Mouse (Mus musculus): ENCODE results near the gene Gng12. TPM values are rescaled to one million over a fixed set of nuclear protein-coding genes. Genes with fewer than 3 reads are reported as not detected.
A peak's percentile ranks its signal among the peaks of the same experiment; 100 is the strongest.
"Not testable (repeated sequence)": the region's sequence is repeated elsewhere in the genome, so short reads cannot be mapped to it uniquely, and the experiment has no call there.

The Gng12 gene
- polyA plus RNA-seq, 1 experiment from 2014 or later, result 265 TPM

- ATAC-seq, result no peak
- peak overlapping the region; percentile 86; the same call in 1 of the 2 replicates for H3K27ac ChIP-seq (ENCODE audit: low read depth, low read length)
- H3K27me3 ChIP-seq (replicated peaks; ENCODE audit: control insufficient read depth, insufficient read depth, low read length), result no peaks in the 10 kb centered on the region
- H3K4me3 ChIP-seq (ENCODE audit: low read depth, low read length), result no peak overlapping the region
- no peak overlapping the region for H3K4me2 ChIP-seq (replicated peaks; ENCODE audit: low read depth)
- H3K9ac ChIP-seq (ENCODE audit: low read depth, low read length), result no peak overlapping the region
- 51% methylated on average over 8 of the region's 8 CpGs for WGBS
- H3K36me3 ChIP-seq (ENCODE audit: control insufficient read depth, insufficient read depth), result peaks cover 24% of the 10 kb centered on the region
- H3K9me3 ChIP-seq (ENCODE audit: control insufficient read depth), result no peaks in the 10 kb centered on the region
- no peak for TF ChIP-seq CTCF (IDR thresholded peaks at IDR 0.05; ENCODE audit: low read depth)
- H3K4me1 ChIP-seq (replicated peaks; ENCODE audit: control insufficient read depth, insufficient read depth, low read length), result peaks cover 20% of the 10 kb centered on the region
Measured at GRCm38 (mm10) chr6:67015739-67016519, 119.7 kb downstream of the Gng12 start.

GRCm38 (mm10) chr6:67016520-67017111 is 120.4 kb downstream of the Gng12 start:
- Histone ChIP-seq H3K9me3 (ENCODE audit: control insufficient read depth) (no peaks in the 10 kb centered on the region), H3K9ac (ENCODE audit: low read depth, low read length) (no peak overlapping the region), H3K27ac (ENCODE audit: low read depth, low read length) (peak overlapping the region; percentile 86), H3K4me1 (replicated peaks; ENCODE audit: control insufficient read depth, insufficient read depth, low read length) (peaks cover 20% of the 10 kb centered on the region), H3K27me3 (replicated peaks; ENCODE audit: control insufficient read depth, insufficient read depth, low read length) (no peaks in the 10 kb centered on the region), H3K4me3 (ENCODE audit: low read depth, low read length) (no peak overlapping the region), H3K36me3 (ENCODE audit: control insufficient read depth, insufficient read depth) (peaks cover 29% of the 10 kb centered on the region), H3K4me2 (replicated peaks; ENCODE audit: low read depth) (0 out of 2 replicates have a peak overlapping the region, but pooled peaks have one; percentile 24)
- no peak for ATAC-seq
- 28% methylated on average over 7 of the region's 7 CpGs for WGBS
- TF ChIP-seq CTCF (IDR thresholded peaks at IDR 0.05; ENCODE audit: low read depth), result no peak

- no peak for TF ChIP-seq CTCF (IDR thresholded peaks at IDR 0.05; ENCODE audit: low read depth)
- ATAC-seq, result no peak
- Histone ChIP-seq H3K9ac (ENCODE audit: low read depth, low read length) (no peak overlapping the region), H3K4me3 (ENCODE audit: low read depth, low read length) (no peak overlapping the region), H3K4me1 (replicated peaks; ENCODE audit: control insufficient read depth, insufficient read depth, low read length) (peaks cover 17% of the 10 kb centered on the region), H3K4me2 (replicated peaks; ENCODE audit: low read depth) (no peak overlapping the region), H3K36me3 (ENCODE audit: control insufficient read depth, insufficient read depth) (peaks cover 37% of the 10 kb centered on the region), H3K27ac (ENCODE audit: low read depth, low read length) (no peak overlapping the region), H3K9me3 (ENCODE audit: control insufficient read depth) (no peaks in the 10 kb centered on the region), H3K27me3 (replicated peaks; ENCODE audit: control insufficient read depth, insufficient read depth, low read length) (no peaks in the 10 kb centered on the region)
- 85% methylated on average over 4 of the region's 4 CpGs for WGBS
Measured at GRCm38 (mm10) chr6:67018365-67018764, 122.2 kb downstream of the Gng12 start.

GRCm38 (mm10) chr6:67019001-67019400 is 122.8 kb downstream of the Gng12 start:
- ATAC-seq; H3K4me3 ChIP-seq (ENCODE audit: low read depth, low read length); H3K4me2 ChIP-seq (replicated peaks; ENCODE audit: low read depth); H3K27ac ChIP-seq (ENCODE audit: low read depth, low read length); H3K9me3 ChIP-seq (ENCODE audit: control insufficient read depth); H3K27me3 ChIP-seq (replicated peaks; ENCODE audit: control insufficient read depth, insufficient read depth, low read length); H3K9ac ChIP-seq (ENCODE audit: low read depth, low read length): not testable (repeated sequence)
- Histone ChIP-seq H3K4me1 (replicated peaks; ENCODE audit: control insufficient read depth, insufficient read depth, low read length) (peaks cover 11% of the 10 kb centered on the region), H3K36me3 (ENCODE audit: control insufficient read depth, insufficient read depth) (peaks cover 37% of the 10 kb centered on the region)
- 84% methylated on average over 7 of the region's 7 CpGs for WGBS

- WGBS, result 80% methylated on average over 5 of the region's 5 CpGs
Measured at GRCm38 (mm10) chr6:67021308-67021707, 125.1 kb downstream of the Gng12 start.

GRCm38 (mm10) chr6:67023729-67024128 is 127.5 kb downstream of the Gng12 start:
- no peaks in the 10 kb centered on the region for H3K27me3 ChIP-seq (replicated peaks; ENCODE audit: control insufficient read depth, insufficient read depth, low read length)
- ATAC-seq, result no peak
- 60% methylated on average over 4 of the region's 4 CpGs for WGBS
- no peaks in the 10 kb centered on the region for H3K4me1 ChIP-seq (replicated peaks; ENCODE audit: control insufficient read depth, insufficient read depth, low read length)
- H3K4me2 ChIP-seq (replicated peaks; ENCODE audit: low read depth), result no peak overlapping the region
- peaks cover 23% of the 10 kb centered on the region; the same call in 1 of the 2 replicates for H3K36me3 ChIP-seq (ENCODE audit: control insufficient read depth, insufficient read depth)
- H3K27ac ChIP-seq (ENCODE audit: low read depth, low read length), result no peak overlapping the region
- no peak overlapping the region for H3K4me3 ChIP-seq (ENCODE audit: low read depth, low read length)
- no peak for TF ChIP-seq CTCF (IDR thresholded peaks at IDR 0.05; ENCODE audit: low read depth)
- no peak overlapping the region for H3K9ac ChIP-seq (ENCODE audit: low read depth, low read length)
- no peaks in the 10 kb centered on the region for H3K9me3 ChIP-seq (ENCODE audit: control insufficient read depth)

More at GRCm38 (mm10) chr6:67021308-67021707, 125.1 kb downstream of the Gng12 start:
- no peak for TF ChIP-seq CTCF (IDR thresholded peaks at IDR 0.05; ENCODE audit: low read depth)
- Histone ChIP-seq H3K4me2 (replicated peaks; ENCODE audit: low read depth) (no peak overlapping the region), H3K27me3 (replicated peaks; ENCODE audit: control insufficient read depth, insufficient read depth, low read length) (no peaks in the 10 kb centered on the region), H3K4me3 (ENCODE audit: low read depth, low read length) (no peak overlapping the region), H3K4me1 (replicated peaks; ENCODE audit: control insufficient read depth, insufficient read depth, low read length) (peaks cover 6% of the 10 kb centered on the region; the same call in 1 of the 2 replicates), H3K9me3 (ENCODE audit: control insufficient read depth) (no peaks in the 10 kb centered on the region), H3K27ac (ENCODE audit: low read depth, low read length) (no peak overlapping the region), H3K36me3 (ENCODE audit: control insufficient read depth, insufficient read depth) (peaks cover 37% of the 10 kb centered on the region), H3K9ac (ENCODE audit: low read depth, low read length) (no peak overlapping the region)
- no peak for ATAC-seq

All from intestine, postnatal 0 days (tissue).